Mouse (Mus musculus) MEL (cell line): ENCODE measurements around the gene Hba-x. TPM values are rescaled to one million over a fixed set of nuclear protein-coding genes. Genes with fewer than 3 reads are reported as not detected.

ENCODE experiments used
- DNase-seq: peaks from one replicate; pipeline ENCODE4 v3.0.0; 2011; ENCODE audit warnings: low read depth, low spot score
- H3K27ac ChIP-seq: 2 replicates; pipeline ENCODE4 v1.5.1; 2012; ENCODE audit warnings: low read depth, mild to moderate bottlenecking, control low read depth, low read length, moderate library complexity; ENCODE audit not compliant: control insufficient read depth
- H3K27me3 ChIP-seq, 2 experiments: fragments of 150-350 bp in 1 of 2; sonication (generic) in 1 of 2; 2 replicates each; pipeline ENCODE4 v1.6.1; 2012; ENCODE audit warnings: low read length in 2 of 2, mild to moderate bottlenecking in 2 of 2, improper control_type of control experiment in 1 of 2, moderate library complexity in 1 of 2; ENCODE audit not compliant: insufficient read depth in 2 of 2, control insufficient read depth in 1 of 2
- H3K36me3 ChIP-seq, 2 experiments: 2 replicates each; pipeline ENCODE4 v1.6.1; 2012 to 2014; ENCODE audit warnings: low read length in 2 of 2, improper control_type of control experiment in 1 of 2, inconsistent platforms in 1 of 2, mild to moderate bottlenecking in 1 of 2; ENCODE audit not compliant: insufficient read depth in 2 of 2, control insufficient read depth in 1 of 2
- H3K4me1 ChIP-seq, 2 experiments: fragments of 150-350 bp in 1 of 2; sonication (generic) in 1 of 2; 2 replicates each; pipeline ENCODE4 v1.6.1; 2012; ENCODE audit warnings: low read length in 2 of 2, improper control_type of control experiment in 1 of 2, mild to moderate bottlenecking in 1 of 2; ENCODE audit not compliant: insufficient read depth in 2 of 2, control insufficient read depth in 1 of 2
- H3K4me3 ChIP-seq, 2 experiments: fragments of 150-350 bp in 1 of 2; sonication (generic) in 1 of 2; 2 replicates each; pipeline ENCODE4 v1.5.1; 2012; ENCODE audit warnings: low read depth in 2 of 2, low read length in 2 of 2, mild to moderate bottlenecking in 2 of 2, moderate library complexity in 2 of 2, control low read depth in 1 of 2, improper control_type of control experiment in 1 of 2; ENCODE audit not compliant: control insufficient read depth in 1 of 2, insufficient read depth in 1 of 2
- H3K79me2 ChIP-seq: 2 replicates; pipeline ENCODE4 v1.6.1; 2012; ENCODE audit warnings: mild to moderate bottlenecking, low read length, moderate library complexity; ENCODE audit not compliant: control insufficient read depth, poor library complexity, insufficient read depth
- H3K9ac ChIP-seq: 2 replicates; pipeline ENCODE4 v1.6.1; 2012; ENCODE audit warnings: low read depth, mild to moderate bottlenecking, control low read depth, low read length, moderate library complexity; ENCODE audit not compliant: control insufficient read depth, poor library complexity, severe bottlenecking
- H3K9me3 ChIP-seq: fragments of 150-350 bp; sonication (generic); replicated peaks from 2 replicates; pipeline ENCODE4 v1.6.1; 2012; ENCODE audit warnings: mild to moderate bottlenecking, low read length, improper control_type of control experiment, moderate library complexity; ENCODE audit not compliant: insufficient read depth
- BHLHE40 ChIP-seq: IDR thresholded peaks from 2 replicates; pipeline ENCODE4 v1.6.1; 2012; ENCODE audit warnings: low read depth, mild to moderate bottlenecking, inconsistent platforms, low read length, improper control_type of control experiment, borderline replicate concordance
- CHD1 ChIP-seq: IDR thresholded peaks from 2 replicates; pipeline ENCODE4 v1.6.1; 2012; ENCODE audit warnings: low read depth, mild to moderate bottlenecking, inconsistent platforms, low read length, improper control_type of control experiment
- CTCF ChIP-seq, 3 experiments: IDR thresholded peaks in 2 of 3; conservative IDR thresholded peaks in 1 of 3; 2 replicates each; pipeline ENCODE4 v1.5.1; 2011 to 2012; ENCODE audit warnings: low read length in 3 of 3, low read depth in 2 of 3, mild to moderate bottlenecking in 2 of 3, improper control_type of control experiment in 1 of 3, inconsistent platforms in 1 of 3, mixed read lengths in 1 of 3, moderate library complexity in 1 of 3; ENCODE audit not compliant: control insufficient read depth in 1 of 3, insufficient read depth in 1 of 3, poor library complexity in 1 of 3, severe bottlenecking in 1 of 3
- ELF1 ChIP-seq: IDR thresholded peaks from 2 replicates; pipeline ENCODE4 v1.6.1; 2014; ENCODE audit warnings: low read depth, mild to moderate bottlenecking, inconsistent platforms, low read length, improper control_type of control experiment, moderate library complexity
- EP300 ChIP-seq, 2 experiments: IDR thresholded peaks; 2 replicates each; pipeline ENCODE4 v1.6.1; 2011; ENCODE audit warnings: improper control_type of control experiment in 2 of 2, low read length in 2 of 2, low read depth in 1 of 2, mild to moderate bottlenecking in 1 of 2
- ETS1 ChIP-seq: IDR thresholded peaks from 2 replicates; pipeline ENCODE4 v1.6.1; 2012; ENCODE audit warnings: low read depth, mild to moderate bottlenecking, inconsistent platforms, low read length, improper control_type of control experiment, moderate library complexity
- GABPA ChIP-seq: IDR thresholded peaks from 2 replicates; pipeline ENCODE4 v1.6.1; 2012; ENCODE audit warnings: low read depth, mild to moderate bottlenecking, inconsistent platforms, low read length, improper control_type of control experiment, moderate library complexity
- JUND ChIP-seq: IDR thresholded peaks from 2 replicates; pipeline ENCODE4 v1.6.1; 2011; ENCODE audit warnings: low read depth, mild to moderate bottlenecking, improper control_type of control experiment, low read length
- MAFK ChIP-seq: IDR thresholded peaks from 2 replicates; pipeline ENCODE4 v1.6.1; 2011; ENCODE audit warnings: low read depth, mild to moderate bottlenecking, low read length, improper control_type of control experiment, borderline replicate concordance
- MAX ChIP-seq: IDR thresholded peaks from 2 replicates; pipeline ENCODE4 v1.6.1; 2011; ENCODE audit warnings: low read length, improper control_type of control experiment
- MYB ChIP-seq: IDR thresholded peaks from 2 replicates; pipeline ENCODE4 v1.6.1; 2011; ENCODE audit warnings: mild to moderate bottlenecking, low read depth, low read length, improper control_type of control experiment
- NRF1 ChIP-seq: IDR thresholded peaks from 2 replicates; pipeline ENCODE4 v1.6.1; 2014; ENCODE audit warnings: low read depth, mild to moderate bottlenecking, inconsistent platforms, low read length, improper control_type of control experiment, moderate library complexity; ENCODE audit not compliant: poor library complexity, insufficient read depth, severe bottlenecking
- POLR2A ChIP-seq, 2 experiments: IDR thresholded peaks; 2 replicates each; pipeline ENCODE4 v1.6.1; 2011 to 2012; ENCODE audit warnings: low read length in 2 of 2, mild to moderate bottlenecking in 2 of 2, control low read depth in 1 of 2, improper control_type of control experiment in 1 of 2, low read depth in 1 of 2, moderate library complexity in 1 of 2; ENCODE audit not compliant: control insufficient read depth in 1 of 2, insufficient read depth in 1 of 2, poor library complexity in 1 of 2
- POLR2AphosphoS2 ChIP-seq: IDR thresholded peaks from 2 replicates; pipeline ENCODE4 v1.6.1; 2011; ENCODE audit warnings: low read length, improper control_type of control experiment
- POLR2AphosphoS5 ChIP-seq: IDR thresholded peaks from 2 replicates; pipeline ENCODE4 v1.6.1; 2012; ENCODE audit warnings: low read depth, borderline replicate concordance, mild to moderate bottlenecking, inconsistent platforms, low read length, moderate library complexity, mixed read lengths
- RAD21 ChIP-seq: IDR thresholded peaks from 2 replicates; pipeline ENCODE4 v1.6.1; 2011; ENCODE audit warnings: mild to moderate bottlenecking, low read depth, low read length, improper control_type of control experiment
- RCOR1 ChIP-seq: IDR thresholded peaks from 2 replicates; pipeline ENCODE4 v1.6.1; 2012; ENCODE audit warnings: low read depth, mild to moderate bottlenecking, inconsistent platforms, low read length, improper control_type of control experiment
- SMC3 ChIP-seq: IDR thresholded peaks from 2 replicates; pipeline ENCODE4 v1.6.1; 2011; ENCODE audit warnings: low read depth, low read length, improper control_type of control experiment
- TAL1 ChIP-seq: IDR thresholded peaks from 2 replicates; pipeline ENCODE4 v1.6.1; 2012; ENCODE audit warnings: mild to moderate bottlenecking, inconsistent platforms, low read length, moderate library complexity, mixed read lengths
- TCF12 ChIP-seq: IDR thresholded peaks from 2 replicates; pipeline ENCODE4 v1.6.1; 2014; ENCODE audit warnings: low read depth, mild to moderate bottlenecking, inconsistent platforms, low read length, improper control_type of control experiment, moderate library complexity
- UBTF ChIP-seq: IDR thresholded peaks from 2 replicates; pipeline ENCODE4 v1.6.1; 2012; ENCODE audit warnings: low read depth, mild to moderate bottlenecking, inconsistent platforms, low read length, improper control_type of control experiment, moderate library complexity, borderline replicate concordance; ENCODE audit not compliant: insufficient read depth
- USF1 ChIP-seq: IDR thresholded peaks from 2 replicates; pipeline ENCODE4 v1.6.1; 2014; ENCODE audit warnings: low read depth, mild to moderate bottlenecking, inconsistent platforms, low read length, improper control_type of control experiment, moderate library complexity
- ZC3H11A ChIP-seq: IDR thresholded peaks from 2 replicates; pipeline ENCODE4 v1.6.1; 2012; ENCODE audit warnings: low read depth, mild to moderate bottlenecking, inconsistent platforms, low read length, improper control_type of control experiment
- ZMIZ1 ChIP-seq: IDR thresholded peaks from 2 replicates; pipeline ENCODE4 v1.6.1; 2012; ENCODE audit warnings: low read depth, mild to moderate bottlenecking, inconsistent platforms, low read length, improper control_type of control experiment, moderate library complexity
- ZNF384 ChIP-seq: IDR thresholded peaks from 2 replicates; pipeline ENCODE4 v1.6.1; 2012; ENCODE audit warnings: low read depth, mild to moderate bottlenecking, inconsistent platforms, low read length, improper control_type of control experiment
- polyA plus RNA-seq, 2 experiments: library from polyadenylated mRNA; stranded (reverse) in 1 of 2; unstranded in 1 of 2; fragments of >175 nt in 1 of 2; fragments of >200 nt in 1 of 2; gene quantifications; 2 replicates each; pipeline versions ENCODE4 v1.2.1 to v1.2.4; 2012; ENCODE audit warnings: low replicate concordance in 2 of 2, low read depth in 1 of 2; ENCODE audit not compliant: insufficient read length in 2 of 2, insufficient read depth in 1 of 2, missing spikeins in 1 of 2
- total RNA-seq: library from RNA; depleted of rRNA; stranded (reverse); fragments of 300-350 nt; gene quantifications from 2 replicates; pipeline ENCODE4 v1.2.3, GENCODE M21; 2012

Gene Hba-x
- total and polyA plus RNA-seq, 3 experiments = 0.13 TPM; not detected in 2

- no peaks in the 10 kb centered on the region; a peak in 1 of 4 replicates for H3K27me3 ChIP-seq
- H3K4me3 ChIP-seq = no peak overlapping the region
- no peak for DNase-seq
- no peak for TF ChIP-seq EP300 (IDR thresholded peaks at IDR 0.05; ENCODE audit: low read depth in 1 of 2, low read length in 2 of 2)
- TF ChIP-seq RAD21 = no peak
- no peak for TF ChIP-seq ZMIZ1
- no peaks in the 10 kb centered on the region for H3K79me2 ChIP-seq
- H3K9me3 ChIP-seq = no peaks in the 10 kb centered on the region
- no peak overlapping the region for H3K9ac ChIP-seq
- peaks cover 2 to 13% of the 10 kb centered on the region in 2 experiments; a peak in 3 of 4 replicates for H3K4me1 ChIP-seq
- H3K36me3 ChIP-seq = peaks cover 0 to 5% of the 10 kb centered on the region in 2 experiments; a peak in 2 of 4 replicates
- H3K27ac ChIP-seq = no peak overlapping the region
Measured at GRCm38 (mm10) chr11:32278458-32278957, 2.3 kb downstream of the Hba-x start.

GRCm38 (mm10) chr11:32280646-32281045 is 4.4 kb downstream of the Hba-x start:
- no peak overlapping the region for H3K9ac ChIP-seq
- H3K36me3 ChIP-seq = peaks cover 0 to 5% of the 10 kb centered on the region in 2 experiments; a peak in 2 of 4 replicates
- no peak for DNase-seq
- peaks cover 2 to 13% of the 10 kb centered on the region in 2 experiments; a peak in 3 of 4 replicates for H3K4me1 ChIP-seq
- H3K27ac ChIP-seq = no peak overlapping the region
- H3K27me3 ChIP-seq = no peaks in the 10 kb centered on the region
- no peak overlapping the region for H3K4me3 ChIP-seq
- no peak for TF ChIP-seq ZNF384
- no peak for TF ChIP-seq USF1
- TF ChIP-seq POLR2AphosphoS5 = no peak
- TF ChIP-seq MAFK = no peak
- TF ChIP-seq TCF12 = no peak
- no peak for TF ChIP-seq GABPA
- no peak for TF ChIP-seq RCOR1
- no peak for TF ChIP-seq TAL1
- TF ChIP-seq CTCF (IDR thresholded peaks at IDR 0.05 in 2 of 3, conservative IDR thresholded peaks at IDR 0.05 in 1 of 3; ENCODE audit: control insufficient read depth in 1 of 3, insufficient read depth in 1 of 3, low read depth in 2 of 3, low read length in 3 of 3, poor library complexity in 1 of 3, severe bottlenecking in 1 of 3) = no peak
- no peaks in the 10 kb centered on the region for H3K79me2 ChIP-seq
- no peaks in the 10 kb centered on the region for H3K9me3 ChIP-seq

GRCm38 (mm10) chr11:32281416-32282144 is 5.4 kb downstream of the Hba-x start:
- Histone ChIP-seq H3K4me1 (peaks cover 2 to 16% of the 10 kb centered on the region in 2 experiments; a peak in 3 of 4 replicates), H3K27me3 (no peaks in the 10 kb centered on the region), H3K79me2 (no peaks in the 10 kb centered on the region), H3K4me3 (no peak overlapping the region), H3K27ac (no peak overlapping the region), H3K36me3 (peaks cover 0 to 5% of the 10 kb centered on the region in 2 experiments; a peak in 2 of 4 replicates), H3K9ac (no peak overlapping the region), H3K9me3 (no peaks in the 10 kb centered on the region)
- DNase-seq = no peak
- TF ChIP-seq NRF1 = no peak
- no peak for TF ChIP-seq JUND
- TF ChIP-seq MYB = no peak
- TF ChIP-seq POLR2A (IDR thresholded peaks at IDR 0.05; ENCODE audit: control insufficient read depth in 1 of 2, insufficient read depth in 1 of 2, low read depth in 1 of 2, low read length in 2 of 2, poor library complexity in 1 of 2) = no peak
- no peak for TF ChIP-seq SMC3
- no peak for TF ChIP-seq MAX
- TF ChIP-seq CTCF (IDR thresholded peaks at IDR 0.05 in 2 of 3, conservative IDR thresholded peaks at IDR 0.05 in 1 of 3; ENCODE audit: control insufficient read depth in 1 of 3, insufficient read depth in 1 of 3, low read depth in 2 of 3, low read length in 3 of 3, poor library complexity in 1 of 3, severe bottlenecking in 1 of 3) = no peak
- no peak for TF ChIP-seq POLR2AphosphoS2
- TF ChIP-seq POLR2AphosphoS5 = no peak
- no peak for TF ChIP-seq ETS1
- TF ChIP-seq ELF1 = no peak
- TF ChIP-seq ZC3H11A = no peak
- no peak for TF ChIP-seq CHD1
- TF ChIP-seq UBTF = no peak
- no peak for TF ChIP-seq BHLHE40
